Mouse (Mus musculus) splenic B cell, adult 2 months (primary cell): ENCODE measurements at regions not wholly inside any gene's neighbourhood (a gene's known extent, or its start where the extent isn't known, plus 50 kb on each side); places are given as distances from the start of the nearest gene placed in this dataset.
A peak's percentile ranks its signal among the peaks of the same experiment; 100 is the strongest.

Experiments
- DNase-seq: peaks from one replicate; pipeline ENCODE4 v3.0.0-alpha.2; 2011; ENCODE audit warnings: low read depth, low spot score
- H3K27me3 ChIP-seq: 2 replicates; pipeline ENCODE4 v1.6.1; 2012; ENCODE audit warnings: mild to moderate bottlenecking, low read length, moderate library complexity, mixed read lengths; ENCODE audit not compliant: control insufficient read depth, poor library complexity, insufficient read depth, severe bottlenecking
- H3K36me3 ChIP-seq: 2 replicates; pipeline ENCODE4 v1.6.1; 2012; ENCODE audit warnings: mild to moderate bottlenecking, low read length, moderate library complexity, mixed read lengths; ENCODE audit not compliant: control insufficient read depth, poor library complexity, insufficient read depth, severe bottlenecking

GRCm38 (mm10) chr5:76413886-76414285 lies 50.3 kb upstream of the Nmu start:
- no peaks in the 10 kb centered on the region for H3K36me3 ChIP-seq
- DNase-seq: peak; percentile 2
- H3K27me3 ChIP-seq: no peaks in the 10 kb centered on the region

- Histone ChIP-seq H3K27me3 (no peaks in the 10 kb centered on the region), H3K36me3 (no peaks in the 10 kb centered on the region)
- no peak for DNase-seq
These were observed 52.7 kb upstream of the Nmu start for GRCm38 (mm10) chr5:76416256-76416655.

- H3K27me3 ChIP-seq: no peaks in the 10 kb centered on the region
- no peaks in the 10 kb centered on the region for H3K36me3 ChIP-seq
- no peak for DNase-seq
These were observed 53.5 kb upstream of the Nmu start for GRCm38 (mm10) chr5:76417137-76417536.

- no peak for DNase-seq
- no peaks in the 10 kb centered on the region for H3K36me3 ChIP-seq
- no peaks in the 10 kb centered on the region for H3K27me3 ChIP-seq
These were observed 55.6 kb upstream of the Nmu start for GRCm38 (mm10) chr5:76418901-76419823.

- H3K36me3 ChIP-seq: no peaks in the 10 kb centered on the region
- H3K27me3 ChIP-seq: no peaks in the 10 kb centered on the region
- no peak for DNase-seq
These were observed 56.3 kb upstream of the Nmu start for GRCm38 (mm10) chr5:76419841-76420240.

GRCm38 (mm10) chr5:76420606-76421005 lies 57.0 kb upstream of the Nmu start:
- H3K27me3 ChIP-seq: no peaks in the 10 kb centered on the region
- DNase-seq: no peak
- H3K36me3 ChIP-seq: no peaks in the 10 kb centered on the region

GRCm38 (mm10) chr5:76423593-76423992 lies 60.0 kb upstream of the Nmu start:
- no peak for DNase-seq
- H3K36me3 ChIP-seq: no peaks in the 10 kb centered on the region
- no peaks in the 10 kb centered on the region for H3K27me3 ChIP-seq

- H3K36me3 ChIP-seq: no peaks in the 10 kb centered on the region
- no peaks in the 10 kb centered on the region for H3K27me3 ChIP-seq
- no peak for DNase-seq
These were observed 58.2 kb upstream of the Gm7271 start for GRCm38 (mm10) chr5:76425680-76426079.

GRCm38 (mm10) chr5:76427581-76427980 lies 56.3 kb upstream of the Gm7271 start:
- Histone ChIP-seq H3K36me3 (no peaks in the 10 kb centered on the region), H3K27me3 (no peaks in the 10 kb centered on the region)
- DNase-seq: no peak

- Histone ChIP-seq H3K36me3 (no peaks in the 10 kb centered on the region), H3K27me3 (no peaks in the 10 kb centered on the region)
- no peak for DNase-seq
These were observed 54.4 kb upstream of the Gm7271 start for GRCm38 (mm10) chr5:76429441-76429840.

- DNase-seq: no peak
- no peaks in the 10 kb centered on the region for H3K27me3 ChIP-seq
- no peaks in the 10 kb centered on the region for H3K36me3 ChIP-seq
These were observed 50.2 kb upstream of the Gm7271 start for GRCm38 (mm10) chr5:76433623-76434022.
